Mouse (Mus musculus) frontal cortex, postnatal 25 days (tissue): Measurements from ENCODE around the gene Dmgdh.
A peak's percentile ranks its signal among the peaks of the same experiment; 100 is the strongest.

ENCODE experiments used
- DNase-seq, 2 experiments: peaks; one replicate each; pipeline ENCODE4 v3.0.0; 2022; ENCODE audit warnings: low spot score in 2 of 2

Dmgdh gene

GRCm38 (mm10) chr13:93710325-93710724 is 36.1 kb downstream of the Dmgdh start:
- no peak for DNase-seq

GRCm38 (mm10) chr13:93711226-93711625 is 37.0 kb downstream of the Dmgdh start:
- DNase-seq, result no peak

GRCm38 (mm10) chr13:93712362-93712761 is 38.1 kb downstream of the Dmgdh start:
- no peak for DNase-seq

GRCm38 (mm10) chr13:93713826-93714225 is 39.6 kb downstream of the Dmgdh start:
- no peak for DNase-seq

GRCm38 (mm10) chr13:93717113-93717512 is 42.9 kb downstream of the Dmgdh start:
- no peak for DNase-seq

- DNase-seq, result peak; percentile 34 to 53
These were observed 44.7 kb downstream of the Dmgdh start for GRCm38 (mm10) chr13:93718948-93719347.

GRCm38 (mm10) chr13:93721916-93722315 is 47.7 kb downstream of the Dmgdh start:
- no peak for DNase-seq

- DNase-seq, result no peak
These were observed 49.2 kb downstream of the Dmgdh start for GRCm38 (mm10) chr13:93723455-93723854.

- DNase-seq, result peak in 1 of 2 experiments; percentile 7
These were observed 50.0 kb downstream of the Dmgdh start for GRCm38 (mm10) chr13:93724206-93724605.

GRCm38 (mm10) chr13:93735131-93735636 is 61.0 kb downstream of the Dmgdh start:
- DNase-seq, result no peak

- DNase-seq, result no peak
These were observed 69.9 kb downstream of the Dmgdh start for GRCm38 (mm10) chr13:93744118-93744517.

GRCm38 (mm10) chr13:93752597-93753400 is 78.6 kb downstream of the Dmgdh start:
- DNase-seq, result no peak

GRCm38 (mm10) chr13:93755084-93755483 is 80.9 kb downstream of the Dmgdh start:
- no peak for DNase-seq

- no peak for DNase-seq
These were observed 82.4 kb downstream of the Dmgdh start for GRCm38 (mm10) chr13:93756674-93757073.

- DNase-seq, result no peak
These were observed 83.3 kb downstream of the Dmgdh start for GRCm38 (mm10) chr13:93757514-93757913.

GRCm38 (mm10) chr13:93758149-93758898 is 84.1 kb downstream of the Dmgdh start:
- DNase-seq, result no peak

GRCm38 (mm10) chr13:93761831-93762230 is 87.6 kb downstream of the Dmgdh start:
- DNase-seq, result no peak

- no peak for DNase-seq
These were observed 88.6 kb downstream of the Dmgdh start for GRCm38 (mm10) chr13:93762879-93763278.

GRCm38 (mm10) chr13:93764321-93764973 is 90.2 kb downstream of the Dmgdh start:
- DNase-seq, result no peak

- no peak for DNase-seq
These were observed 96.9 kb downstream of the Dmgdh start for GRCm38 (mm10) chr13:93771031-93771587.

GRCm38 (mm10) chr13:93771588-93772278 is 97.5 kb downstream of the Dmgdh start, which contains the start of gene Arsb:
TSS of gene Arsb (plus strand) at chr13:93771630.
- peak; percentile 60 to 63 for DNase-seq
